Mouse (Mus musculus) testis, adult 2 months (tissue): Measurements from ENCODE around the gene Olfr714.

Experiments
- CTCF ChIP-seq: fragments of 200-500 bp; IDR thresholded peaks from 2 replicates; pipeline ENCODE4 v1.5.1; 2012; ENCODE audit warnings: low read depth, mild to moderate bottlenecking, inconsistent platforms, low read length, moderate library complexity; ENCODE audit not compliant: control insufficient read depth, insufficient read depth, insufficient replicate concordance
- POLR2A ChIP-seq: fragments of 200-500 bp; IDR thresholded peaks from 2 replicates; pipeline ENCODE4 v1.6.1; 2012; ENCODE audit warnings: low read depth, mild to moderate bottlenecking, inconsistent platforms, low read length, moderate library complexity; ENCODE audit not compliant: control insufficient read depth

- TF ChIP-seq POLR2A (no peak), CTCF (no peak)
Measured at GRCm38 (mm10) chr7:107039934-107040563, 30.7 kb upstream of the Olfr714 start.
